Mouse (Mus musculus) adrenal gland, postnatal 4 days (tissue): ENCODE data around the gene Klk1b3. TPM values are rescaled to one million over a fixed set of nuclear protein-coding genes. Genes with fewer than 3 reads are reported as not detected.

Experiments used
- total RNA-seq, 2 experiments: library from RNA; stranded (reverse); gene quantifications; 2 replicates each; pipeline ENCODE4 v1.2.3; 2021

Klk1b3 gene
- total RNA-seq, 2 experiments from 2014 or later = not detected

Other genes starting within 250 kb of the Klk1b3 start
- gene Klk1b8, start 247.5 kb upstream of the Klk1b3 start, total RNA-seq = not detected
- not detected for gene Klk1b1, start 231.4 kb upstream of the Klk1b3 start, total RNA-seq
- gene Klk1b9, start 222.1 kb upstream of the Klk1b3 start, total RNA-seq = not detected
- under 1 TPM in 1 of 2 experiments, not detected in 1; 0.36 TPM for gene Klk1b11, start 202.3 kb upstream of the Klk1b3 start, total RNA-seq
- not detected for gene Klk1b26, start 186.0 kb upstream of the Klk1b3 start, total RNA-seq
- gene Klk1b27, start 145.9 kb upstream of the Klk1b3 start, total RNA-seq = not detected
- gene Klk1b21, start 95.9 kb upstream of the Klk1b3 start, total RNA-seq = not detected
- not detected for gene Klk1b22, start 85.5 kb upstream of the Klk1b3 start, total RNA-seq
- gene Klk1b16, start 61.4 kb upstream of the Klk1b3 start, total RNA-seq = not detected
- not detected for gene Klk1b24, start 10.0 kb upstream of the Klk1b3 start, total RNA-seq
- gene Klk1b4, start 9.2 kb downstream of the Klk1b3 start, total RNA-seq = not detected
- gene Klk1b5, start 17.8 kb downstream of the Klk1b3 start, total RNA-seq = under 1 TPM in 1 of 2 experiments, not detected in 1; 0.59 TPM
- gene Klk1, start 27.2 kb downstream of the Klk1b3 start, total RNA-seq = 10 to 100 TPM in 1 of 2 experiments, not detected in 1; 41.2 TPM
- not detected for gene Gm36864, start 38.0 kb downstream of the Klk1b3 start, total RNA-seq
- 1 to 10 TPM in 1 of 2 experiments, under 1 TPM in 1; 0.96 to 1.2 TPM for gene 1700028J19Rik, start 48.5 kb downstream of the Klk1b3 start, total RNA-seq
- gene 2410002F23Rik, start 48.5 kb downstream of the Klk1b3 start, total RNA-seq = 100 to 1,000 TPM; 210 to 226 TPM
- gene Acp4, start 59.2 kb downstream of the Klk1b3 start, total RNA-seq = not detected
- not detected for gene Gm15517, start 63.3 kb downstream of the Klk1b3 start, total RNA-seq
- 1 to 10 TPM; 6.0 to 7.1 TPM for gene Clec11a, start 108.7 kb downstream of the Klk1b3 start, total RNA-seq
- gene Shank1, start 112.1 kb downstream of the Klk1b3 start, total RNA-seq = 10 to 100 TPM; 12.0 to 16.9 TPM
- 1 to 10 TPM; 3.6 to 4.4 TPM for gene Syt3, start 185.9 kb downstream of the Klk1b3 start, total RNA-seq
- 1 to 10 TPM; 1.0 to 2.0 TPM for gene 1700008O03Rik, start 187.6 kb downstream of the Klk1b3 start, total RNA-seq
- 10 to 100 TPM; 18.7 to 18.8 TPM for gene Lrrc4b, start 230.8 kb downstream of the Klk1b3 start, total RNA-seq